Mouse (Mus musculus) thymus, adult 2 months (tissue): ENCODE measurements at regions not wholly inside any gene's neighbourhood (a gene's known extent, or its start where the extent isn't known, plus 50 kb on each side); places are given as distances from the start of the nearest gene placed in this dataset.

Experiments
- CTCF ChIP-seq: fragments of 200-500 bp; IDR thresholded peaks from 2 replicates; pipeline ENCODE4 v1.5.1; 2012; ENCODE audit warnings: mild to moderate bottlenecking, control low read depth, low read length, moderate library complexity, borderline replicate concordance; ENCODE audit not compliant: control insufficient read depth, poor library complexity, insufficient read depth; ENCODE audit errors: extremely low read depth
- POLR2A ChIP-seq: fragments of 200-500 bp; IDR thresholded peaks from 2 replicates; pipeline ENCODE4 v1.6.1; 2012; ENCODE audit warnings: mild to moderate bottlenecking, low read length, control low read depth, moderate library complexity; ENCODE audit not compliant: control insufficient read depth, poor library complexity, insufficient read depth; ENCODE audit errors: extremely low read depth

GRCm38 (mm10) chr7:37343691-37344233 is 429.7 kb downstream of the Zfp536 start:
- no peak for TF ChIP-seq CTCF
- TF ChIP-seq POLR2A: no peak
